Comparison of ENCODE assay signal across 8 mouse cellular contexts in genomic region chr14:31251084-31251604, GRCm38 (mm10). TPM values are rescaled to one million over a fixed set of nuclear protein-coding genes. Genes with fewer than 3 reads are reported as not detected.
DNase-seq lines count a peak whose midpoint lies in the region; ATAC-seq and TF ChIP-seq lines count a peak whose summit lies in the region.

Phf7 (minus strand) TSS chr14:31251317.
Bap1 (plus strand) TSS chr14:31251450.

- H3K27me3 ChIP-seq in embryonic facial prominence, embryonic 14.5 days (replicated peaks; ENCODE audit: control insufficient read depth, insufficient read depth, low read length): no peaks in the 10 kb centered on the region
- H3K27me3 ChIP-seq in limb, embryonic 13.5 days: no peaks in the 10 kb centered on the region
- H3K27me3 ChIP-seq in midbrain, embryonic 15.5 days (replicated peaks): no peaks in the 10 kb centered on the region

- peaks cover 1% of the 10 kb centered on the region; the same call in 1 of the 2 replicates for H3K4me1 ChIP-seq in bone marrow, adult 2 months (ENCODE audit: control insufficient read depth, insufficient read depth, low read length)
- H3K4me1 ChIP-seq in embryonic facial prominence, embryonic 14.5 days (ENCODE audit: control insufficient read depth, insufficient read depth, low read length): peaks cover 9% of the 10 kb centered on the region
- H3K4me1 ChIP-seq in limb, embryonic 13.5 days: peaks cover 24% of the 10 kb centered on the region
- H3K4me1 ChIP-seq in midbrain, embryonic 15.5 days: peaks cover 23% of the 10 kb centered on the region

- no peak for TF ChIP-seq CTCF in bone marrow, adult 2 months (IDR thresholded peaks at IDR 0.05; ENCODE audit: control insufficient read depth, insufficient read depth, low read length)

- peak; percentile 98 for DNase-seq in A20 (ENCODE audit: low read depth, low spot score)
- peak; percentile 96 for DNase-seq in embryonic facial prominence, embryonic 14.5 days (ENCODE audit: low spot score)
- peak; percentile 93 for DNase-seq in heart, adult 8-10 months (ENCODE audit: low spot score)
- peak; percentile 90 to 93 for DNase-seq in kidney, adult 8-10 months
- peak; percentile 91 to 97 for DNase-seq in spleen, adult 18-20 months

- peak within 1 kb of the TSS; percentile 91 for H3K9ac ChIP-seq in embryonic facial prominence, embryonic 14.5 days (ENCODE audit: low read depth, low read length)
- H3K9ac ChIP-seq in limb, embryonic 13.5 days: peak within 1 kb of the TSS; percentile 99
- H3K9ac ChIP-seq in midbrain, embryonic 15.5 days: peak within 1 kb of the TSS; percentile 100

- H3K4me3 ChIP-seq in bone marrow, adult 2 months (replicated peaks; ENCODE audit: control insufficient read depth, low read depth, low read length): peak within 1 kb of the TSS; percentile 85
- peak within 1 kb of the TSS; percentile 72 for H3K4me3 ChIP-seq in embryonic facial prominence, embryonic 14.5 days (ENCODE audit: low read depth, low read length)
- peak within 1 kb of the TSS; percentile 98 for H3K4me3 ChIP-seq in limb, embryonic 13.5 days
- H3K4me3 ChIP-seq in midbrain, embryonic 15.5 days: peak within 1 kb of the TSS; percentile 98

- peak; percentile 92 for ATAC-seq in embryonic facial prominence, embryonic 14.5 days (ENCODE audit: low read depth)
- ATAC-seq in limb, embryonic 13.5 days (ENCODE audit: low FRiP score, low read depth): peak; percentile 92
- ATAC-seq in midbrain, embryonic 15.5 days (replicated peaks): peak; percentile 93

- H3K36me3 ChIP-seq in embryonic facial prominence, embryonic 14.5 days (ENCODE audit: control insufficient read depth, insufficient read depth, low read length): peaks cover 40% of the 10 kb centered on the region
- H3K36me3 ChIP-seq in limb, embryonic 13.5 days: peaks cover 37% of the 10 kb centered on the region
- peaks cover 24% of the 10 kb centered on the region for H3K36me3 ChIP-seq in midbrain, embryonic 15.5 days (replicated peaks)

- H3K27ac ChIP-seq in bone marrow, adult 2 months (ENCODE audit: control insufficient read depth, insufficient read depth, low read depth, low read length, poor library complexity): peak within 1 kb of the TSS; percentile 98
- H3K27ac ChIP-seq in embryonic facial prominence, embryonic 14.5 days (replicated peaks; ENCODE audit: low read depth, low read length): peak within 1 kb of the TSS; percentile 89
- H3K27ac ChIP-seq in limb, embryonic 13.5 days: peak within 1 kb of the TSS; percentile 90
- peak within 1 kb of the TSS; percentile 92 for H3K27ac ChIP-seq in midbrain, embryonic 15.5 days

- under 1% methylated on average over 75 of the region's 75 CpGs for WGBS in bone marrow, adult 2 months
- 0% methylated on average over 10 of the region's 75 CpGs for whole genome bisulfite sequencing in embryonic facial prominence, embryonic 14.5 days
- under 1% methylated on average over 75 of the region's 75 CpGs for WGBS in limb, embryonic 13.5 days
- WGBS in midbrain, embryonic 15.5 days: 0% methylated on average over 57 of the region's 75 CpGs

- H3K9me3 ChIP-seq in embryonic facial prominence, embryonic 14.5 days (ENCODE audit: control insufficient read depth, low read length): no peaks in the 10 kb centered on the region
- H3K9me3 ChIP-seq in limb, embryonic 13.5 days: no peaks in the 10 kb centered on the region
- no peaks in the 10 kb centered on the region for H3K9me3 ChIP-seq in midbrain, embryonic 15.5 days

- TF ChIP-seq POLR2A in bone marrow, adult 2 months (IDR thresholded peaks at IDR 0.05; ENCODE audit: borderline replicate concordance, control insufficient read depth, low read depth, low read length): peak; percentile 80

- peak within 1 kb of the TSS; percentile 74 for H3K4me2 ChIP-seq in embryonic facial prominence, embryonic 14.5 days (ENCODE audit: low read depth, low read length)
- peak within 1 kb of the TSS; percentile 90 for H3K4me2 ChIP-seq in limb, embryonic 13.5 days (replicated peaks)
- peak within 1 kb of the TSS; percentile 73 for H3K4me2 ChIP-seq in midbrain, embryonic 15.5 days

RNA-seq across cellular contexts. Expression of gene Phf7, which starts in this region (rescaled TPM):
- polyA plus RNA-seq in bone marrow, adult 2 months (2011; ENCODE audit: insufficient read depth, insufficient read length, low replicate concordance, missing spikeins): 4.5 and 9.9 TPM in 2 replicates
- polyA plus RNA-seq in embryonic facial prominence, embryonic 14.5 days (2014; fragmentation: Nextera tagmentation; extraction: Ambion mirVana): 10.0 and 12.8 TPM in 2 replicates
- total RNA-seq in heart, adult 8-10 months (2022): 1 to 10 TPM; 3.2 to 5.2 (median 4.2) TPM
- polyA plus RNA-seq in limb, embryonic 13.5 days (2015; fragmentation: Nextera tagmentation; extraction: Ambion mirVana): 12.9 and 13.5 TPM in 2 replicates
- 9.9 TPM in 2 replicates for polyA plus RNA-seq in midbrain, embryonic 15.5 days (2015; fragmentation: Nextera tagmentation; extraction: Ambion mirVana)

RNA-seq across cellular contexts. Expression of gene Bap1, which starts in this region (rescaled TPM):
- 15.9 and 26.9 TPM in 2 replicates for polyA plus RNA-seq in bone marrow, adult 2 months (2011; ENCODE audit: insufficient read depth, insufficient read length, low replicate concordance, missing spikeins)
- 60.7 and 69.6 TPM in 2 replicates for polyA plus RNA-seq in embryonic facial prominence, embryonic 14.5 days (2014; fragmentation: Nextera tagmentation; extraction: Ambion mirVana)
- total RNA-seq in heart, adult 8-10 months (2022): 10 to 100 TPM; 42.1 to 46.9 (median 43.1) TPM
- polyA plus RNA-seq in limb, embryonic 13.5 days (2015; fragmentation: Nextera tagmentation; extraction: Ambion mirVana): 103 and 104 TPM in 2 replicates
- polyA plus RNA-seq in midbrain, embryonic 15.5 days (2015; fragmentation: Nextera tagmentation; extraction: Ambion mirVana): 124 and 130 TPM in 2 replicates

Comparison
In these comparisons a context has a peak if more than half of its experiments do, and no peak if none do; other contexts are left out.
1. Peak in every context shown above with its lines: DNase-seq, ATAC-seq, H3K4me3 ChIP-seq and H3K27ac ChIP-seq.